Mouse (Mus musculus) Patski (cell line): ENCODE data around the gene Nucks1. TPM values are rescaled to one million over a fixed set of nuclear protein-coding genes. Genes with fewer than 3 reads are reported as not detected.

Experiments used
- ATAC-seq: fragments of 100-300 bp; one replicate; pipeline ENCODE4 v1.8.0; 2021
- CTCF ChIA-PET: fragments of 350-600 bp; sonication (Branson Sonifier 250); formaldehyde crosslinking; loops from one replicate; lab custom pipeline; 2022; ENCODE audit warnings: inconsistent platforms; lab: Charles Lee
- POLR2A ChIA-PET: fragments of 350-600 bp; sonication (Branson Sonifier 250); formaldehyde crosslinking; loops from one replicate; lab custom pipeline; 2022; ENCODE audit warnings: antibody characterized with exemption, inconsistent platforms; lab: Charles Lee
- DNase-seq: peaks from one replicate; pipeline ENCODE4 v3.0.0-alpha.2; 2011; ENCODE audit warnings: low read depth, low spot score
- H3K27me3 ChIP-seq: fragments of 371-371 bp; one replicate; pipeline ENCODE4 v1.5.1; 2021
- CTCF ChIP-seq: fragments of 100-300 bp; IDR thresholded peaks from one replicate; pipeline ENCODE4 v1.5.1; 2021
- in situ Hi-C: fragments of 300-500 bp; cut with MboI; formaldehyde crosslinking; loops from 3 replicates; pipeline ENCODE4 v1.11.1; 2018; ENCODE audit warnings: low pct_unique_long_range_greater_than_20kb, mixed read lengths
- polyA plus RNA-seq: library from polyadenylated mRNA; unstranded; gene quantifications from one replicate; pipeline ENCODE4 v1.2.3, GENCODE M21; 2021

Nucks1 gene
- polyA plus RNA-seq, 1 experiment from 2014 or later: 37.8 TPM

DNA sequence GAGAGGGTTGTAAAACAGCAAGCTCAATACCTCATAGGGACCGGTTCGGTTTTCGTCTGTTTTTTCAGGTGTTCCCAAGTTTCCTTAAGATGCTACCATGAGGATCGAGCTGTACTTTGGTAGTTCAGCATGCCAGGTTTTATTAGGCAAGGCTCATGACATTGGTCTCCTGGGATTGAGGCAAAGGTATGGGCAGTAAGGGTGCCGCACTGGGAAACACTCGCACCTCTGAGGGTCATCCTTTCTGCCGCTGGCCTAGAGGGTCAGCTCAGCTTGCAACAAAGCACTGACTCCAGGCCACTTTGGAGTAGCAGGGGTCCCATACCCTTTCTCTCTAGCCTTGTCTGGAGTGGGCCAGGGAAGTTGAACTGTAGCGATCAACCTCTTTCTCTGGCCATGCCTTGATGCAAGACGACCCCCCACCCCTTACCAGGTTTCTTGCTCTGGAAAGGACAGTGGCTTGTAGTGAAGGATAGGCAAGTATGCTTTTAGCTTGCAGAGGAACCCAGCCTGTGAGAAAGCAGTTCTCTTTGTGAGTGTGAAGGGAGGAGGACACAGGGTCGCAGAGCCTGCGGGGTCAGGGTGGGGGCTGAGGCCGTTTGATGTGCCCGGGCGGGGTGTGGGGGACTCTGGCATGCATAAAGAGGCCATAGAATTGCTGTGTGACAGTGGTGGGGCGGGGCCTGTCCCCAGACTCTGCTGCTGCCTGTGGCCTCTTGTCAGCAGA is 61.6 kb downstream of the Nucks1 start:
- DNase-seq: no peak
- POLR2A ChIA-PET: no interaction called here
- H3K27me3 ChIP-seq: no peaks in the 10 kb centered on the region

DNA sequence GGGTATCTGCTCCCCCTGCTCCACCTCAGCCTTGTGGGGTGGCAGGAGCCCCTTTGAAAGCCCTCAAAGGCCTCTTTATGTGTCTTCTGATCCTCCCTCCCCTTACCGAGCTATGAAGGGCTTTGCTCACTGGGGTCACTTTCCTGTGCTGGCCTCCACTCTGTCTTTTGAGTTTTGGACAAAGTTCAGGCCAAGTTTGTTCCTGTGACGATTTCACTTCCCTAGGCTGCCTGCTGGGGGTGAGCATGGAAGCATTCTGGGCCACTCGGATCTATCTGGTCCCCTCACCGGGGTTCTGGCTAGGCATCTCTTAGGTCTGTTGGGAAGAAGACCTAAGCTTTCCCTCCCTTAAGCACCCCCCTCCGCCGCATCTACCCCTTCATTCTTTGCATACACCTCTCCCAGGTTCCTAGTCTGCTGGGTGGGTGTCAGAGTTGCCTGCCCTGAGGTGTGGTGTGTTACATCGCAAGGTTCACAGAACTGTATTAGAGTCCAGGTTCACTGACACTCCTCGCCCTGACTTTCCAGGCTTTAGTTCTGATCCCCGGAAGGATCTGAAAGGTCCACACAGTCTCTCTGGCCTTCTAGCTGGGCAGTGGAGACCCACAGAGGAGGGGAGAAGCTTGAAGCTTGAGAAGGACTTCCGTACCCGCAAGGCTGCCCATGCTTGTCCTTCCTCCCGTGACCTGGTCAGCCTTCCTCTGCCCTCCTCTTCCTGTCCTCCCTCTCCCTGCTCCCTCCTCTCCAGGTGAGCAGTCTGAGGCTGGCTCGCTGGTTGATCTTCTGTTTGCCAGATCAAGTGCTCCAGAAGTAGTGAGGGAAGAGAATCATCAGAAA is 62.4 kb downstream of the Nucks1 start:
- in situ Hi-C loops: no loop called here
- TF ChIP-seq CTCF: no peak
- POLR2A ChIA-PET: interaction anchor here (0.6 kb wide), 1 partner anchor 51 kb away, joined by 3 read pairs; no protein-coding TSS in a partner anchor
- ATAC-seq (no peak), DNase-seq (no peak)
- H3K27me3 ChIP-seq: no peaks in the 10 kb centered on the region
- CTCF ChIA-PET: interaction anchor here (3.5 kb wide), 1 partner anchor 9 kb away, joined by 14 read pairs; no protein-coding TSS in a partner anchor

More for the DNA sequence above, 61.6 kb downstream of the Nucks1 start:
- ATAC-seq: no peak
- CTCF ChIA-PET: interaction anchor here (1.9 to 3.5 kb wide), 2 partner anchors 10 to 34 kb away, joined by 4 to 14 read pairs; no protein-coding TSS in a partner anchor
- in situ Hi-C loops: no loop called here
- TF ChIP-seq CTCF: no peak

DNA sequence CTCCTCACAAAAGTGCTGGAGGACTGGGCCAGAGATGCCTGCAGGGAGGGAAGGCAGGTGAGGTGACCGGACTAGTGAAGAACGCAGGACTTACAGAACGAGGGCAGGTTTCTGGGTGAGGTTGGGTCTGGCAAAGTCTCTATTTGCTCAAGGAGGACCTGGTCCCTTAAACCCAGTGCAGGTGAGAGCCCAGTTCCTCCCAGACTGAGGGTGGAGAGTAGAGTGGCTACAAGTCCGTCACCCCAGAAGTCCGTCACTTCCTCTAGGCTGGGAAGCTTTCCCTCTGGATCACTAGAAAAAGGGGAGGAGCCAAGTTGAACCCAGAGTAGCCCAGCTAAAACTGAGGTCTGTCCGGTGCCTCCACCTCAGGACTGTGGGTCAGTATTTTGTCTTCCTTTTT is 63.7 kb downstream of the Nucks1 start:
- DNase-seq (no peak), ATAC-seq (no peak)
- ChIA-PET POLR2A (no interaction called here), CTCF (interaction anchor here (3.5 kb wide), 1 partner anchor 8 kb away, joined by 14 read pairs; no protein-coding TSS in a partner anchor)
- no peak for TF ChIP-seq CTCF
- no peaks in the 10 kb centered on the region for H3K27me3 ChIP-seq
- in situ Hi-C loops: no loop called here

DNA sequence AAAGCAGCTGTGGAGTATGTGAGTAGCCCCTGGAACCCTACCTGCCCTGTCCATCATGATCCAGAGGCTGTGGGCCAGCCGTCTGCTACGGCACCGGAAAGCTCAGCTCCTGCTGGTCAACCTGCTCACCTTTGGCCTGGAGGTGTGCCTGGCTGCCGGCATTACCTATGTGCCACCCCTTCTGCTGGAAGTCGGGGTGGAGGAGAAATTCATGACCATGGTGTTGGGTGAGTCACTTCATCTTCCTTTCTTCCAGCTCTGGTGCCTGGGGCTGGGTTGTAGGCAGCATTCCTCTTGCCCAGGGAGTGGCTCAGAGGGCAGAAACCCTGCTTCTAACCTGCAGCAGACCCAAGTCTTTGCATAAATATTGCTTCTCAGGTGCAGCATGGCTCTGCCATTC is 66.6 kb downstream of the Nucks1 start:
- no peak for ATAC-seq
- ChIA-PET POLR2A (interaction anchor here (0.6 kb wide), 1 partner anchor 216 kb away, joined by 3 read pairs; no protein-coding TSS in a partner anchor), CTCF (no interaction called here)
- no peaks in the 10 kb centered on the region for H3K27me3 ChIP-seq
- no peak for TF ChIP-seq CTCF
- DNase-seq: no peak
- in situ Hi-C loops: loop anchor here (5.0 kb wide), 1 partner anchor 40 kb away; no protein-coding TSS in a partner anchor

DNA sequence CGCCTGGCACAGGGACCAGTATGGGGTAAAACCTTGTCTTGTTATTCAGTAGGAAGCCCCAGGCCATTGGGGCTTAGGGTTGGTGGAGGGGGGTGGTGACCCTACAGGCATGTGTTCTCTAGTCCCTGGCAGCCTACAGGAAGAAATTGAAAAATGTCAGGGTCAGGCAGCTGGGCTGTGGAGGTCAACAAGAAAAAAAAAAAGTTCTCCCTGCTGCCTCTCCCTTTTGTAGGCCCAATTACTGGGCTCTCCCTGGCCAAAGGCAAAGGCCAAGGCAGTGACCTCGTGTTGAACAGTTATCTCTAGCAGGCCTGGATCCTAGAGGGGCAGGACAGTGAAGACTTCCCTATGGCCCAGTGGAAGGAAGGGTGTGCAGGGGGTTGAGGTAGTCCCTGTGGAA is 70.1 kb downstream of the Nucks1 start:
- DNase-seq (no peak), ATAC-seq (no peak)
- TF ChIP-seq CTCF: no peak
- POLR2A ChIA-PET: interaction anchor here (0.6 kb wide), 1 partner anchor 30 kb away, joined by 3 read pairs; no protein-coding TSS in a partner anchor
- CTCF ChIA-PET: interaction anchor here (0.6 to 2.8 kb wide), 6 partner anchors 12 to 78 kb away, joined by 3 to 24 read pairs (median 6); no protein-coding TSS in a partner anchor
- H3K27me3 ChIP-seq: no peaks in the 10 kb centered on the region
- in situ Hi-C loops: no loop called here

DNA sequence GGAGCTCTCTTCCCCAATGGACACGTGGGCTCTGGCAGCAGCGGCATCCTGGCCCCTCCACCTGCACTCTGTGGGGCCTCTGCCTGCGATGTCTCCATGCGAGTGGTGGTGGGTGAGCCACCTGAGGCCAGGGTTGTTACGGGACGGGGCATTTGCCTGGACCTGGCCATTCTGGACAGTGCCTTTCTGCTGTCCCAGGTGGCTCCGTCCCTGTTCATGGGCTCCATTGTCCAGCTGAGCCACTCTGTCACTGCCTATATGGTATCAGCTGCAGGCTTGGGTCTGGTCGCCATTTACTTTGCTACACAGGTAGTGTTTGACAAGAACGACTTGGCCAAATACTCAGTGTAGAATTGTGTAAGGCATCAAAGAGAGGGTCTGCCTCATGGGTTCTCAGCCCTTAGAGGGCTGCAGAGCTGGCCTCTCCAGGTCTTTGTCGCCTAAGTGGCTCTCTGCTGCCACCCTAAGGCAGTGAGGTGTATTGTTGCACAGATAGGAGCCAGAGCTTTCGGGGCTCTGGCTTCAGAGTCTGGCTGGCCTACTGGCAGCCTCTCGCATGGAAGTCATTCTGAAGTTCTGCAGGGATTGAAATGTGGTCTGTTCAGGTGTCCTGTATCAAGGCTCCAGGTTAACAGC is 71.2 kb downstream of the Nucks1 start:
- CTCF ChIA-PET: interaction anchor here (1.0 to 3.4 kb wide), 16 partner anchors 8 to 280 kb away, joined by 3 to 31 read pairs (median 8); no protein-coding TSS in a partner anchor
- no peaks in the 10 kb centered on the region for H3K27me3 ChIP-seq
- ATAC-seq (no peak), DNase-seq (no peak)
- in situ Hi-C loops: no loop called here
- TF ChIP-seq CTCF: no peak
- POLR2A ChIA-PET: no interaction called here

DNA sequence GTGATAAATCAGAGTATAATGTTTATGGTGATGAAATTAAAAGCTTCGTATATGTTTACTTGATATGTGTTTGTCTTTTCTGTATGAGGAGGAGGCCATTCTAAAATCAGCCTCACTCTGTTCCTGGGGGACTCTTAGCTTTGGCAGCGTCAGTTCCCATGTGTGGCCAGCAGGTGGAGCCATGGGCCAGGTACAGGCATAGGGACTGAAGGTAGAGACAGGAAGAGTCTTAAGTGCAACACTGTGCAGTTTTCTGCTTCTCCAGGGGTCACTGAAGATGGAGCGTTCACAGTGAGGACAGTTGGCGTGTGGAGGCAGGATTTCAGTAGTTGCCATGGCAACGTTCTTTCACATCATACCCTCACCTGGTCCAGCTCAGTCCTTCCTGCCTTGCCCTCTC is 72.6 kb downstream of the Nucks1 start:
- DNase-seq (no peak), ATAC-seq (no peak)
- POLR2A ChIA-PET: no interaction called here
- H3K27me3 ChIP-seq: no peaks in the 10 kb centered on the region
- no peak for TF ChIP-seq CTCF
- CTCF ChIA-PET: interaction anchor here (0.7 to 3.4 kb wide), 19 partner anchors 10 to 281 kb away, joined by 3 to 31 read pairs (median 7); no protein-coding TSS in a partner anchor
- in situ Hi-C loops: no loop called here

DNA sequence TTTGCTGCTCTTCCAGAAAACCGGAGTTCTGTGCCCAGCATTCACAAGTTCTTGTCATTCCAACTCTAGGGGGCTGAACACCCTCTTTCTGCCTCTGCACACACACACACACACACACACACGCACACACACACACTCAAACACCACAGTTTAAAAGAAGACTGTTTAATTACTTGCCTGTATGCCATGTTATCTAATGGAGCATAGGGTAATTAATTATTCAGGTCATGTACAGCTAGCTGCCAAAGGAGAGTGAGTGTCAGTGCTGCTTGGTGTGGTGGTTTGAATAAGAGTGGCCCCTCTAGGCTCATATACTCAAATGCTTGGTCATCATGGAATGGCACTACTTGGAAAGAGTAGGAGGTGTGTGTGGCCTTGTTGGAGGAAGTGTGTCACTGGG is 73.5 kb downstream of the Nucks1 start:
- TF ChIP-seq CTCF: no peak
- CTCF ChIA-PET: interaction anchor here (1.4 to 3.4 kb wide), 5 partner anchors 10 to 63 kb away, joined by 3 to 31 read pairs (median 14); no protein-coding TSS in a partner anchor
- POLR2A ChIA-PET: no interaction called here
- no peaks in the 10 kb centered on the region for H3K27me3 ChIP-seq
- no peak for DNase-seq
- ATAC-seq: no peak
- in situ Hi-C loops: no loop called here

Other genes starting within 250 kb of the Nucks1 start
- 0.82 TPM for gene Rab7b, start 221.8 kb upstream of the Nucks1 start, polyA plus RNA-seq
- 0.01 TPM for gene Slc26a9, start 166.5 kb upstream of the Nucks1 start, polyA plus RNA-seq
- gene Pm20d1, start 113.2 kb upstream of the Nucks1 start, polyA plus RNA-seq: not detected
- gene Slc41a1, start 83.0 kb upstream of the Nucks1 start, polyA plus RNA-seq: 25.8 TPM
- gene Rab29, start 43.3 kb upstream of the Nucks1 start, polyA plus RNA-seq: 12.9 TPM
- gene Slc45a3, start 52.4 kb downstream of the Nucks1 start, polyA plus RNA-seq: 0.65 TPM
- gene Elk4, start 97.1 kb downstream of the Nucks1 start, polyA plus RNA-seq: 27.3 TPM
- 17.7 TPM for gene Mfsd4a, start 157.5 kb downstream of the Nucks1 start, polyA plus RNA-seq
- 88.8 TPM for gene Cdk18, start 229.2 kb downstream of the Nucks1 start, polyA plus RNA-seq